Mouse (Mus musculus): Measurements from ENCODE around the gene Tmem82. TPM values are rescaled to one million over a fixed set of nuclear protein-coding genes. Genes with fewer than 3 reads are reported as not detected.

Gene Tmem82
- total RNA-seq (2012; rRNA removed), result 3.9 and 10.1 TPM in 2 replicates

- in situ Hi-C loops (cut with MboI; ENCODE audit: low sequenced_read_pairs in 2 of 2, unreplicated experiment in 2 of 2), result no loop called here
- no peaks in the 10 kb centered on the region for H3K9me3 ChIP-seq (ENCODE audit: control insufficient read depth, insufficient read depth, low read depth, low read length)
- H3K27ac ChIP-seq (ENCODE audit: insufficient read depth, low read depth, low read length, poor library complexity, severe bottlenecking), result peak within 1 kb of the TSS; percentile 27; the same call in 1 of the 2 replicates
- H3K4me3 ChIP-seq (ENCODE audit: insufficient read depth in 1 of 2, low read depth in 1 of 2, low read length in 2 of 2, poor library complexity in 1 of 2, severe bottlenecking in 1 of 2), result peak within 1 kb of the TSS; percentile 64 to 72
- H3K9ac ChIP-seq (ENCODE audit: insufficient read depth, low read depth, low read length, poor library complexity, severe bottlenecking), result peak within 1 kb of the TSS; percentile 76
- H3K4me1 ChIP-seq (ENCODE audit: control insufficient read depth in 2 of 2, insufficient read depth in 2 of 2, low read length in 2 of 2, poor library complexity in 1 of 2), result peaks cover 0 to 11% of the 10 kb centered on the region in 2 experiments; a peak in 2 of 4 replicates
- H3K36me3 ChIP-seq (ENCODE audit: control insufficient read depth, insufficient read depth, low read length, poor library complexity, severe bottlenecking), result peaks cover 2% of the 10 kb centered on the region; the same call in 1 of the 2 replicates
- TF ChIP-seq CHD2 (IDR thresholded peaks at IDR 0.05; ENCODE audit: low read depth, low read length) (no peak), ZC3H11A (IDR thresholded peaks at IDR 0.05; ENCODE audit: borderline replicate concordance, low read depth, low read length) (0 out of 2 replicates have a peak, but pooled peaks have one; percentile 7), ZNF384 (IDR thresholded peaks at IDR 0.05; ENCODE audit: low read depth, low read length) (peak; percentile 96)
- DNase-seq (ENCODE audit: low read depth, low spot score), result no peak
Observed at GRCm38 (mm10) chr4:141618565-141619243, at the start of gene Tmem82. TSS of gene Tmem82 (minus strand) at chr4:141618633.

GRCm38 (mm10) chr4:141664799-141665198 lies 46.4 kb upstream of the Tmem82 start, which contains the start of gene Plekhm2:
TSS of gene Plekhm2 (minus strand) at chr4:141664899.
- TF ChIP-seq CHD2 (IDR thresholded peaks at IDR 0.05; ENCODE audit: low read depth, low read length), result no peak
- TF ChIP-seq ZC3H11A (IDR thresholded peaks at IDR 0.05; ENCODE audit: borderline replicate concordance, low read depth, low read length), result no peak
- no peak for TF ChIP-seq MAFK (IDR thresholded peaks at IDR 0.05; ENCODE audit: insufficient read depth, low read depth, low read length)
- no peak for TF ChIP-seq ZNF384 (IDR thresholded peaks at IDR 0.05; ENCODE audit: low read depth, low read length)
- no peak for TF ChIP-seq HCFC1 (IDR thresholded peaks at IDR 0.05; ENCODE audit: borderline replicate concordance, insufficient read depth, low read length)
- H3K9me3 ChIP-seq (ENCODE audit: control insufficient read depth, insufficient read depth, low read depth, low read length), result no peaks in the 10 kb centered on the region
- H3K4me3 ChIP-seq (ENCODE audit: insufficient read depth in 1 of 2, low read depth in 1 of 2, low read length in 2 of 2, poor library complexity in 1 of 2, severe bottlenecking in 1 of 2), result peak within 1 kb of the TSS; percentile 85 to 93
- peaks cover 3 to 16% of the 10 kb centered on the region in 2 experiments; a peak in 3 of 4 replicates for H3K4me1 ChIP-seq (ENCODE audit: control insufficient read depth in 2 of 2, insufficient read depth in 2 of 2, low read length in 2 of 2, poor library complexity in 1 of 2)
- in situ Hi-C loops (cut with MboI; ENCODE audit: low sequenced_read_pairs in 2 of 2, unreplicated experiment in 2 of 2), result no loop called here
- no peak for DNase-seq (ENCODE audit: low read depth, low spot score)
- H3K36me3 ChIP-seq (ENCODE audit: control insufficient read depth, insufficient read depth, low read length, poor library complexity, severe bottlenecking), result no peaks in the 10 kb centered on the region
- no peak within 1 kb of the TSS for H3K27ac ChIP-seq (ENCODE audit: insufficient read depth, low read depth, low read length, poor library complexity, severe bottlenecking)
- peak within 1 kb of the TSS; percentile 84 for H3K9ac ChIP-seq (ENCODE audit: insufficient read depth, low read depth, low read length, poor library complexity, severe bottlenecking)

- in situ Hi-C loops (cut with MboI; ENCODE audit: low sequenced_read_pairs in 2 of 2, unreplicated experiment in 2 of 2), result no loop called here
- no peaks in the 10 kb centered on the region for H3K36me3 ChIP-seq (ENCODE audit: control insufficient read depth, insufficient read depth, low read length, poor library complexity, severe bottlenecking)
Observed at GRCm38 (mm10) chr4:141664011-141664745, 45.7 kb upstream of the Tmem82 start.

GRCm38 (mm10) chr4:141663122-141663931 lies 44.9 kb upstream of the Tmem82 start:
- no peaks in the 10 kb centered on the region for H3K36me3 ChIP-seq (ENCODE audit: control insufficient read depth, insufficient read depth, low read length, poor library complexity, severe bottlenecking)
- TF ChIP-seq HCFC1 (IDR thresholded peaks at IDR 0.05; ENCODE audit: borderline replicate concordance, insufficient read depth, low read length) (no peak), ZNF384 (IDR thresholded peaks at IDR 0.05; ENCODE audit: low read depth, low read length) (no peak), ZC3H11A (IDR thresholded peaks at IDR 0.05; ENCODE audit: borderline replicate concordance, low read depth, low read length) (no peak), CHD2 (IDR thresholded peaks at IDR 0.05; ENCODE audit: low read depth, low read length) (no peak), MAFK (IDR thresholded peaks at IDR 0.05; ENCODE audit: insufficient read depth, low read depth, low read length) (no peak)
- no peaks in the 10 kb centered on the region for H3K9me3 ChIP-seq (ENCODE audit: control insufficient read depth, insufficient read depth, low read depth, low read length)
- H3K4me1 ChIP-seq (ENCODE audit: control insufficient read depth in 2 of 2, insufficient read depth in 2 of 2, low read length in 2 of 2, poor library complexity in 1 of 2), result peaks cover 3 to 16% of the 10 kb centered on the region in 2 experiments; a peak in 3 of 4 replicates
- H3K9ac ChIP-seq (ENCODE audit: insufficient read depth, low read depth, low read length, poor library complexity, severe bottlenecking), result peak overlapping the region; percentile 84
- no peak for DNase-seq (ENCODE audit: low read depth, low spot score)
- H3K4me3 ChIP-seq (ENCODE audit: insufficient read depth in 1 of 2, low read depth in 1 of 2, low read length in 2 of 2, poor library complexity in 1 of 2, severe bottlenecking in 1 of 2), result peak overlapping the region; percentile 76 to 93
- in situ Hi-C loops (cut with MboI; ENCODE audit: low sequenced_read_pairs in 2 of 2, unreplicated experiment in 2 of 2), result no loop called here
- no peak overlapping the region for H3K27ac ChIP-seq (ENCODE audit: insufficient read depth, low read depth, low read length, poor library complexity, severe bottlenecking)

More at GRCm38 (mm10) chr4:141664011-141664745, 45.7 kb upstream of the Tmem82 start:
- TF ChIP-seq CHD2 (IDR thresholded peaks at IDR 0.05; ENCODE audit: low read depth, low read length), result no peak
- no peak for TF ChIP-seq ZNF384 (IDR thresholded peaks at IDR 0.05; ENCODE audit: low read depth, low read length)
- no peak for TF ChIP-seq MAFK (IDR thresholded peaks at IDR 0.05; ENCODE audit: insufficient read depth, low read depth, low read length)
- no peak for TF ChIP-seq ZC3H11A (IDR thresholded peaks at IDR 0.05; ENCODE audit: borderline replicate concordance, low read depth, low read length)
- no peak for TF ChIP-seq HCFC1 (IDR thresholded peaks at IDR 0.05; ENCODE audit: borderline replicate concordance, insufficient read depth, low read length)
- Histone ChIP-seq H3K4me1 (ENCODE audit: control insufficient read depth in 2 of 2, insufficient read depth in 2 of 2, low read length in 2 of 2, poor library complexity in 1 of 2) (peaks cover 3 to 16% of the 10 kb centered on the region in 2 experiments; a peak in 3 of 4 replicates), H3K27ac (ENCODE audit: insufficient read depth, low read depth, low read length, poor library complexity, severe bottlenecking) (no peak overlapping the region), H3K4me3 (ENCODE audit: insufficient read depth in 1 of 2, low read depth in 1 of 2, low read length in 2 of 2, poor library complexity in 1 of 2, severe bottlenecking in 1 of 2) (peak overlapping the region; percentile 85 to 93), H3K9ac (ENCODE audit: insufficient read depth, low read depth, low read length, poor library complexity, severe bottlenecking) (peak overlapping the region; percentile 84), H3K9me3 (ENCODE audit: control insufficient read depth, insufficient read depth, low read depth, low read length) (no peaks in the 10 kb centered on the region)
- no peak for DNase-seq (ENCODE audit: low read depth, low spot score)
